Mouse (Mus musculus): ENCODE measurements around the gene Zfyve27.

- TF ChIP-seq POLR2A (IDR thresholded peaks at IDR 0.05; ENCODE audit: borderline replicate concordance, extremely low read depth, low read depth, low read length), result no peak
- TF ChIP-seq CTCF (IDR thresholded peaks at IDR 0.05; ENCODE audit: insufficient read depth, low read length), result no peak
These were observed 3.7 kb downstream of the Zfyve27 start for GRCm38 (mm10) chr19:42167489-42167888.

Data from lung, adult 2 months (tissue).